Mouse (Mus musculus): ENCODE measurements around the gene Coq7. TPM values are rescaled to one million over a fixed set of nuclear protein-coding genes. Genes with fewer than 3 reads are reported as not detected.

The Coq7 gene
- polyA plus RNA-seq, 1 experiment from 2014 or later: 98.7 TPM

GRCm38 (mm10) chr7:118461400-118462136 lies 71.6 kb downstream of the Coq7 start:
- no peaks in the 10 kb centered on the region for H3K9me3 ChIP-seq (ENCODE audit: control insufficient read depth, low read length)
- ATAC-seq (ENCODE audit: low read depth) (peak; percentile 18; the same call in 1 of the 2 replicates), DNase-seq (ENCODE audit: low spot score) (no peak)
- H3K4me2 ChIP-seq (ENCODE audit: low read depth, low read length): no peak overlapping the region
- no peak overlapping the region for H3K27ac ChIP-seq (replicated peaks; ENCODE audit: low read depth, low read length)
- WGBS: 43% methylated on average over 16 of the region's 16 CpGs
- H3K4me3 ChIP-seq (ENCODE audit: low read depth, low read length): no peak overlapping the region
- H3K27me3 ChIP-seq (replicated peaks; ENCODE audit: control insufficient read depth, insufficient read depth, low read length): no peaks in the 10 kb centered on the region
- H3K9ac ChIP-seq (ENCODE audit: low read depth, low read length): no peak overlapping the region
- no peaks in the 10 kb centered on the region for H3K4me1 ChIP-seq (ENCODE audit: control insufficient read depth, insufficient read depth, low read length)
- H3K36me3 ChIP-seq (ENCODE audit: control insufficient read depth, insufficient read depth, low read length): no peaks in the 10 kb centered on the region

Other genes starting within 250 kb of the Coq7 start
- gene Syt17, start 85.1 kb downstream of the Coq7 start, polyA plus RNA-seq (2014; fragmentation: Nextera tagmentation; extraction: Ambion mirVana): 2.9 and 3.1 TPM in 2 replicates
- 5.0 TPM in 2 replicates for gene Itpripl2, start 41.4 kb downstream of the Coq7 start, polyA plus RNA-seq (2014; fragmentation: Nextera tagmentation; extraction: Ambion mirVana)
- 5.9 and 7.2 TPM in 2 replicates for gene Tmc7, start 51.4 kb upstream of the Coq7 start, polyA plus RNA-seq (2014; fragmentation: Nextera tagmentation; extraction: Ambion mirVana)
- 0.58 and 1.0 TPM in 2 replicates for gene Tmc5, start 63.9 kb upstream of the Coq7 start, polyA plus RNA-seq (2014; fragmentation: Nextera tagmentation; extraction: Ambion mirVana)
- 94.5 and 97.2 TPM in 2 replicates for gene Gde1, start 172.4 kb upstream of the Coq7 start, polyA plus RNA-seq (2014; fragmentation: Nextera tagmentation; extraction: Ambion mirVana)
- gene Ccp110, start 179.2 kb upstream of the Coq7 start, polyA plus RNA-seq (2014; fragmentation: Nextera tagmentation; extraction: Ambion mirVana): 11.1 and 12.0 TPM in 2 replicates
- 62.7 and 73.8 TPM in 2 replicates for gene Vps35l, start 206.9 kb upstream of the Coq7 start, polyA plus RNA-seq (2014; fragmentation: Nextera tagmentation; extraction: Ambion mirVana)